Mouse (Mus musculus): ENCODE results near the gene Nufip1. TPM values are rescaled to one million over a fixed set of nuclear protein-coding genes. Genes with fewer than 3 reads are reported as not detected.

Gene Nufip1
- total RNA-seq (2015; ENCODE audit: low replicate concordance) (1.7 and 4.6 TPM in 2 replicates), total RNA-seq (2017; ENCODE audit: low replicate concordance) (2.8 and 3.6 TPM in 2 replicates)

DNA sequence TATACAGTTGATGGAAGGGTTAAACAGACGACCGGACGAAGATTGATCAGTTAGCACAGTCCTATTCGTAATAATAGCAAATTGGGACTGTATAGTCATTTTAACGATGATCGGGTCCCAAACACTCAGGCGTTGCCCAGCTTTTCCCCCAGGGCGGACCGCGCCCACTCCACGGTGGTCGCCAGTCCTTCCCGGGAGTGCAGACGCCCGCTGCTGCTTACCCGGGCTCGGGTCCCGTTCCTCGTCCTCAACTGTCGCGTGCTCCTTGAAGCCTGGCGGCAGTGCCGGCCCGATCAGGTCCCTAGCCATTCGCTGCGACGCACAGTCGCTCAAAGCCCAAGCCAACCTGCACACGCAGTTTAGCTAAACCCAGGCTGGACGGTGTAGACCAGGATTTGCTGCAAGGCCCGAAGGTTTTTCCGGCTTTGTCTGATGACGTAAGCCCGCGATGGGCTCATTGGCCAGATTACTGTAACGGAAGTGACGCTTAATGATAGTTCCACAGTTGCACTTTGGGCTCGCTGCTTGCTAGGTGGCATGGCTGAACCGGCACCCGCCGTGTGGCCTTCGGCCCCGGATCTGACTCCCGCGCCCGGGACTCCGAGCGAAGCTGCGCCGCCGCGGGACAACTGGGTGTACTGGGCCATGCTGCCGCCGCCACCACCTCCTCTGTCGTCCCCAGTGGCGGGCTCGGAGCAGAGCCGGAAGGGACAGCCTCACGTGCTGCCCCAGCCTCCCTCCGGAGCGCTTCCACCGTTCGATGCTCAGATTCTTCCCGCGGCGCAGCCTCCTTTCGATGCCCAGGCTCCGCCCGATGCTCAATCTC lies at the start of gene Nufip1, which contains the start of gene Gpalpp1:
Nufip1 (plus strand) TSS at position 496 of the 826 bp plus-strand sequence.
Gpalpp1 (minus strand) TSS at position 365 of the 826 bp plus-strand sequence.
- ATAC-seq (replicated peaks; ENCODE audit: low FRiP score, poor library complexity, severe bottlenecking): peak; percentile 97

- no peak for ATAC-seq (replicated peaks; ENCODE audit: low FRiP score, poor library complexity, severe bottlenecking)
These were observed 43.5 kb upstream of the Nufip1 start for GRCm38 (mm10) chr14:76067237-76067636.

DNA sequence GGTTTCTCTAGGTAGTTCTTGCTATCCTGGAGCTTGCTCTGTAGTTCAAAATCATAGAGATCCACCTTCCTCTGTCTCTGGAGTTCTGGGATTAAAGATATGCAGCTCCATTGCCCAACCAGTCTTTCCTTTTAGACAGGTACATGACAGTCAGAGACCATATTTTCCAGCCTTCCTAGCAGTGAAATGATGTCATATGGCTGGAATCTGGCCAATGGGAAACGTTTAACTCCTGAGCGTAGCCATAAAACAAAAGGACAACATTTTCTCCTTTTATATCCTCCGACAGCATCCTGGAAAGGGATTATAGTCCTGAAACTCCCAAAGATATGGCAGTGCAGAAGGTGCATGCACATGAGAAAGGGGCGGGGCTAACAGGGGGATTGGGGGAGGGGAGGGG lies 42.4 kb upstream of the Nufip1 start:
- ATAC-seq (replicated peaks; ENCODE audit: low FRiP score, poor library complexity, severe bottlenecking): no peak

DNA sequence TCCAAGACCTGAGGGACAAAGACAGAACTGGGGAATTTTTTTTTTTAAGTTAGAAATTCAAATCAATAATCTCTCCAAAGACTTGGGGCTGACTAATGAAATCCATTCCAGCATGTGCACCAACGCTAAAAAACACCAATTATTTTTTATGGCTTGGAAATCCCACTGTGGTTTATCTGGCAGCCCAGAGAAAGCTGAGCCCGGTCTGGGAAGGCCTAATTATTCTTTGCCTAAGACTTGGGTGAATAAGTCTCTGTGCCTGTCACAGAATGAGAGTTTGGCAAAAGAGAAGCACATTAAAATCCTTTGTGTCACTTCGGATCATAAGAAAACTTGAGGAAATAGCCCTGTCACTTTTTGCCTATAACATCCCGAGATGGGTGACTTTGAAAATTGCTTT lies 41.4 kb upstream of the Nufip1 start:
- ATAC-seq (replicated peaks; ENCODE audit: low FRiP score, poor library complexity, severe bottlenecking): no peak

GRCm38 (mm10) chr14:76072626-76073025 lies 38.1 kb upstream of the Nufip1 start:
- no peak for ATAC-seq (replicated peaks; ENCODE audit: low FRiP score, poor library complexity, severe bottlenecking)

- ATAC-seq (replicated peaks; ENCODE audit: low FRiP score, poor library complexity, severe bottlenecking): no peak
These were observed 36.5 kb upstream of the Nufip1 start for GRCm38 (mm10) chr14:76074206-76074605.

DNA sequence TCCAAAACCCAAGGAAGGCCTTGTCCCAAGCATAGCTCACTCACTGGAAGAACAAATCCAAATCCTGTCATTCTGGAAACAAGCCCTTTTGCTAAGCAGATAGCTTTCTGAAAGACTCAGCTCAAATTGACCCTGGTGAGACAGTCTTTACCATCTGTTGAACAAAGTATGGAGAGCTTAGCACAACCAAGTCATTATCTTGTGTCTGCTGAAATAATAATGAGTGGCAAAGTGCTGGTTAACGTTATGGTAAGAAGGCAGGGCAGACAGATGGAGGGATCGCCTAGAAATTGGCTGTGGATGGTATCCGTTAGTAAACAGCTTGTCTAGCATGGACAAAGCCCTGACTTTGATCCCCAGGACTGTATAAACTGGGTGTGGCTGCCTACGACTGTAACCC lies 35.0 kb upstream of the Nufip1 start:
- no peak for ATAC-seq (replicated peaks; ENCODE audit: low FRiP score, poor library complexity, severe bottlenecking)

DNA sequence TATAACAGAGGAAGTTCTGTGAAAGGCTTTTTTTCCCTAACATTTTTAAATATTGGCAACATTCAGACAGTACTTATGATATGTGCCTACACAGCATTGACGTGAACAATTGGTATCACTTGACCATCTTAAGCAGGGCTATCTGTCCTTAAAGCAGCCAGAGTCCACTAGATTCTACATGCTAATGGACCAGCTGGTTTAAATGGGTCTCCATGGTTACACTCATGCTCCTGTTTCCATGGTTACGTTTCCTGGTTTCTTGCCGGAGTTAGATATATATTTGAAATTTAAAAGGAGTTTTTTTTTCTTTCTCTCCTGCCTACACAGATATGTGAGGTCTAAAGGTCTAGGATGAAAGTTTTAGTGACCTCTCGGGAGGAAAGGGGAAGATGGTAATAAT lies 34.1 kb upstream of the Nufip1 start:
- no peak for ATAC-seq (replicated peaks; ENCODE audit: low FRiP score, poor library complexity, severe bottlenecking)

DNA sequence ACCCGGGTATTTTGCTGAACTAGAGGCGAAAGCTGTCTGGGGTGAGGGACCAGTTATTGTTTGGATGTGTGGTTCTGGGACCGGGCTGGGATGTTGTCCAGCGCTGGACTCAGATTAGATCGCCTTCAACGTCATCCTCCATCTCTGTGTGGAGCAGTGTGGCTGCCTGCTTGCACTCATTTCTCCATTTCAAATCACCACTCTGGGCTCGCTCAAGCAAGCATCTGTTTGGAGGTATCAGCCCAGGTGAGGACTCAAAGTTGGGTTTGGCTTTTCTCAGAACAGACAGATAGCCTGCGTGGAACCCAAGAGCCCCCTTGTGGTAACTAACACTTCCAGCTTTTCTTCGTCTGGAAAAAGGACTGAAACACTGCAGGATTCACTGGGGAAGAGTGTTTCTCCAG lies 33.6 kb upstream of the Nufip1 start:
- no peak for ATAC-seq (replicated peaks; ENCODE audit: low FRiP score, poor library complexity, severe bottlenecking)

DNA sequence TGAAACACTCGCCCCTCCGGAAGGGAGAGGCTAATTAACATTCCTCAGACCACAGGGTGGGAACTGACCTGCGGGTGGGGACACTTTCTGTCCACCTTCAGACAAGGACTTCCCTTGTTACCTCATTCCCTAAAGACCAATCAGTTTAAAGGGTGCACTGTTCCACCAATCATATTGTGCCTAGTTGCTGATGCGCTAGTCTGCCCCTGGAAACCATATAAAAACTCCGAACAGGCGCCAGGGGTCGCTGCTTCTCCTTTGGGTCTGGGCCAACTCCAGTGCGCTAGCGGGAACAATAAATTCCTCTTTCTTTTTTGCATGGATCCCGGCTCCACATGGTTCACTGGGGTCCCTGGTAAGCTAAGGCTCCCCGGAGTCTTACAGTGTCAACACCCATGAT lies 29.2 kb upstream of the Nufip1 start:
- ATAC-seq (replicated peaks; ENCODE audit: low FRiP score, poor library complexity, severe bottlenecking): no peak

DNA sequence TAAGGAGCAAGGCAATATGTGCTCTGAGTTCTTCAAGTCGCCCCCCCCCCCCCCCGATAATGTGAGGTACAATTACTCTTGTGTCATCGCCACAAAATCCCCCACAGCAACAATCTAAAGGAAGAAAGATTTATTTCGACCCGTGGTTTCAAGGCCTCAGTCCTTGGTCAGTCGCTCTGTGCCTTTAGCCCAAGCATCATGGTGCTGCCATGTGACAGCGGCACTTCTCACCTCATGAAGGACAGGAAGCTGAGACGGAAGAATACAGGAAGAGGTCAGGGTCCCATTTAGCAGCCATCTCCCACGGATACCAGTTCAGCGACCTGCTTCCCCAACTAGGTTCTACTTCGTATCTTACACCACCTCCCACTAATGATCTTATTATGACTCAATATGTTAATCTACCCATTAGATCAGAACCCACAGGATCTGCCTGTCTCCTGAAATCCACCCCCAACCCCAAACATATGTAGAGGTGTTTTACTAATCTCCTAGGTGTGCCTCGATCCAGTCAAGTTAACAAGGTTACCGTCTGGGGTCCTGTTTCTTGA lies 28.5 kb upstream of the Nufip1 start:
- ATAC-seq (replicated peaks; ENCODE audit: low FRiP score, poor library complexity, severe bottlenecking): no peak

DNA sequence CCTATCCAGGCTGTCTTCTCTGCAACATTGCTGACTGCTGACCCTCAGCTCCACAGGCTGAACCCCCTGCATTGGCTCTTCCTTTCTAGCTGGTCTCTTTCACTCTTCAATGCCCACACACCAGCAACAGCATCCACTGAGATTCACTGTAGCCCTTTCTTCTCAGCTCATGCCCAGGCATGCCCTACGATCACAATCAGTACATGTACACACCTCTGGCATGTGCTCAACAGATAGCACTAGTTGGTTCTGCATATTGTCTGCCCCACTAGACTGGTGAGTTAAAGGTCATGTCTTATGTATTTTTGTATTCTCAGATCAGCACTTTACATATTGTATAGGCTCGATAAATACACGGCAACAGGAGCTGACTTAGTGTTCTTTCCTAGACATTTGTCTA lies 26.5 kb upstream of the Nufip1 start:
- ATAC-seq (replicated peaks; ENCODE audit: low FRiP score, poor library complexity, severe bottlenecking): no peak

GRCm38 (mm10) chr14:76097244-76097643 lies 13.4 kb upstream of the Nufip1 start:
- ATAC-seq (replicated peaks; ENCODE audit: low FRiP score, poor library complexity, severe bottlenecking): no peak

- ATAC-seq (replicated peaks; ENCODE audit: low FRiP score, poor library complexity, severe bottlenecking): no peak
These were observed 12.9 kb upstream of the Nufip1 start for GRCm38 (mm10) chr14:76097815-76098214.

DNA sequence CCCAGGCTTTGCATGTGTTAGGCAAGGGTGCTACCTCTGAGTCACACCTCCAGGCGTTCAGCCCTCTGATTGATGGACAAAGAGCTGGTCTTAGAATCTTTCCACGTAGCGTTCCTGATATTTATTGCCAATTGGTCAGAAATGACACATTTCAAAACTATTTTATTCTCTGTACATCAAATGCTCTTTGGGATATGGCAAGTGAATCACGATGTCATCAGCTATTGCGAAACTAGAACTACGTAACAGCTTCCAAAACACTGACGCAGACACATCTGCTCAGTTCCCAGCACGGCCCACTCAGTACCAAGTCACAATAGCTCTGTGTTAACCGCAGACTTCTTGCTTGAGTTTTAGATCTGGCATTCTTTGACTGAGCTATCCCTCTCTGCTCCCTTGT lies 11.1 kb upstream of the Nufip1 start:
- ATAC-seq (replicated peaks; ENCODE audit: low FRiP score, poor library complexity, severe bottlenecking): no peak

GRCm38 (mm10) chr14:76115744-76116143 lies 5.1 kb downstream of the Nufip1 start:
- no peak for ATAC-seq (replicated peaks; ENCODE audit: low FRiP score, poor library complexity, severe bottlenecking)

DNA sequence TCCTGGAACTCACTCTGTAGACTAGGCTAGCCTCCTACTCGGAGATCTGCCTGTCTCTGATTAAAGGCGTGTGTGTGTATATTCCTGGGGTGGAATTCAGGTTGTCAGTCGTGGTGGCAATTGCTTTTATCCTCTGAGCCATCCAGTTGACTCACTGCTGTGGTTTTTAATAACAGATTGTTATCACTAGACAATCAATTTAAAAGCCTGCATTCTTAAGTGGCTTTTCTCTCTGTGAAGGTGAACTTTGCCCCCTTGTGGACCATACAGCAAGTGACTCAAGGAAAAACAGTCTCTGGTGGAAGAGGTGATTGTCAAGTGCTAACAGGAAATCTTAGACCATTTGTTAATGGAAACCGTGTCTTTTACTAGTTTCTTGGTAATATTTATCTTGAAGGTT lies 8.3 kb downstream of the Nufip1 start:
- ATAC-seq (replicated peaks; ENCODE audit: low FRiP score, poor library complexity, severe bottlenecking): no peak

- ATAC-seq (replicated peaks; ENCODE audit: low FRiP score, poor library complexity, severe bottlenecking): no peak
These were observed 9.8 kb downstream of the Nufip1 start for GRCm38 (mm10) chr14:76120472-76120871.

- peak; percentile 71; the same call in 1 of the 2 replicates for ATAC-seq (replicated peaks; ENCODE audit: low FRiP score, poor library complexity, severe bottlenecking)
These were observed 11.4 kb downstream of the Nufip1 start for GRCm38 (mm10) chr14:76121901-76122662.

DNA sequence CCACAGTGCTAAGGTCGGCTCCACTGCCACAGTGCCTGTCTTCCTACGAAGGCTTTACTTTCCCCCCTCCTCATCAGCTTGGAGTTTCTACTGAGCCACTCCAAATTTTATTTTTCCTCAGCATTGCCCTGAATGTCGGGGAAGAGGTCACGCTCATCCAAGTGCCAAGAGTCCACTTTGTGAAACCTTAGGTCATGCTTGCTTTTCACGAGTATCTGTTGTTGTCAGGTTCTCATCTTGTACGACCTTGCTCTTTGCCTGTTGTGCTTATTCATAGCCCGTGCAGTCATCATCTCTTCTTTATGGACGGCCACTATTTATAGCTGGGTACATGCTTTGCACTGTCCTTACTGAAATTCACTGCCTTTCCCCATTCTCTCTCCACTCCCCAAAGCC lies 12.0 kb downstream of the Nufip1 start:
- no peak for ATAC-seq (replicated peaks; ENCODE audit: low FRiP score, poor library complexity, severe bottlenecking)

DNA sequence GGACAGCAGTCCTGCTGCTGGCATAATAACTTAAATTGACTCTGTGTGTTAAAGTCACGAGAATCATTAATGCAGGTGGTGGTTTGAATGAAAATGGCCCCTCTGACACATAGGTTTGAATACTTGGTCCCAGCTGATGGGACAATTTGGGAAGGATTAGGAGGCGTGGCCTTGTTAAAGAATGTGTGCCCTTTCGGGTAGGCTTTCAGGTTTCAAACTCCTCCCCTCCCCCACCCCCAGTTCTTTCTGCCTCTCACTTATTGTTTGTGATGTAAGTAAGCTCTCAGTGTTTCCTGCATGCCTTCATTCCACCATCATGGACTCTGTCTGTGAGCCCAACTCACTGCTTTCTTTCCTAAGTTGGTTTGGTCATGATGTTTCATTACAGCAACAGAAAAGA lies 16.6 kb downstream of the Nufip1 start:
- ATAC-seq (replicated peaks; ENCODE audit: low FRiP score, poor library complexity, severe bottlenecking): no peak
